Mouse (Mus musculus) spleen, adult 2 months (tissue): ENCODE results near the gene Zc3h7a. TPM values are rescaled to one million over a fixed set of nuclear protein-coding genes. Genes with fewer than 3 reads are reported as not detected.

ENCODE experiments used
- DNase-seq, 2 experiments: peaks; one replicate each; pipeline versions ENCODE4 v3.0.0 to v3.0.0-alpha.2; 2012 to 2021; ENCODE audit warnings: low spot score in 2 of 2, low read depth in 1 of 2
- H3K27ac ChIP-seq: fragments of 200-500 bp; 2 replicates; pipeline ENCODE4 v1.5.1; 2012; ENCODE audit warnings: low read length, inconsistent platforms; ENCODE audit not compliant: insufficient read depth
- H3K27me3 ChIP-seq: fragments of 200-500 bp; 2 replicates; pipeline ENCODE4 v1.6.1; 2012; ENCODE audit warnings: mild to moderate bottlenecking, moderate library complexity, low read length, inconsistent platforms; ENCODE audit not compliant: control insufficient read depth, insufficient read depth
- H3K36me3 ChIP-seq: fragments of 200-500 bp; 2 replicates; pipeline ENCODE4 v1.6.1; 2012; ENCODE audit warnings: mild to moderate bottlenecking, low read length, inconsistent platforms; ENCODE audit not compliant: control insufficient read depth, insufficient read depth
- H3K4me1 ChIP-seq: fragments of 200-500 bp; 2 replicates; pipeline ENCODE4 v1.6.1; 2011; ENCODE audit warnings: inconsistent platforms; ENCODE audit not compliant: control insufficient read depth, insufficient read depth, insufficient read length
- H3K4me3 ChIP-seq: fragments of 200-500 bp; 2 replicates; pipeline ENCODE4 v1.5.1; 2011; ENCODE audit warnings: mild to moderate bottlenecking, inconsistent platforms; ENCODE audit not compliant: insufficient read depth, insufficient read length; ENCODE audit errors: extremely low read depth
- CTCF ChIP-seq: fragments of 200-500 bp; IDR thresholded peaks from 2 replicates; pipeline ENCODE4 v1.5.1; 2011; ENCODE audit warnings: mild to moderate bottlenecking, inconsistent platforms; ENCODE audit not compliant: insufficient read depth, insufficient read length, insufficient replicate concordance; ENCODE audit errors: extremely low read depth
- POLR2A ChIP-seq: fragments of 200-500 bp; IDR thresholded peaks from 2 replicates; pipeline ENCODE4 v1.6.1; 2011; ENCODE audit warnings: low read depth, low read length, inconsistent platforms
- WGBS: fragments of 180-500 bp; shearing (Covaris S2); methylation state at CpG from one replicate; pipeline ENCODE4 v1.1.7; 2018; 5-methylcytosine and 5-hydroxymethylcytosine counted together
- polyA plus RNA-seq: library from polyadenylated mRNA; depleted of rRNA; stranded (reverse); fragments of >200 nt; gene quantifications from 2 replicates; pipeline ENCODE4 v1.2.3, GENCODE M21; 2012

Zc3h7a gene
- polyA plus RNA-seq, 1 experiment: 46.0 TPM

- Histone ChIP-seq H3K4me1 (peaks cover 2% of the 10 kb centered on the region), H3K36me3 (peaks cover 13% of the 10 kb centered on the region), H3K27ac (peak within 1 kb of the TSS; percentile 92), H3K4me3 (peak within 1 kb of the TSS; percentile 81), H3K27me3 (no peaks in the 10 kb centered on the region)
- peak; percentile 96 to 100 for DNase-seq
- no peak for TF ChIP-seq CTCF
- peak; percentile 87 for TF ChIP-seq POLR2A
- WGBS: under 1% methylated on average over 77 of the region's 80 CpGs
Measured at GRCm38 (mm10) chr16:11134348-11135344, 41.5 kb downstream of the Zc3h7a start, which contains the start of gene Txndc11. Txndc11 (minus strand) TSS chr16:11134650.

GRCm38 (mm10) chr16:11133476-11134347 lies 42.5 kb downstream of the Zc3h7a start:
- no peak for TF ChIP-seq POLR2A
- TF ChIP-seq CTCF: no peak
- WGBS: under 1% methylated on average over 34 of the region's 34 CpGs
- Histone ChIP-seq H3K4me1 (peaks cover 4% of the 10 kb centered on the region), H3K36me3 (peaks cover 9% of the 10 kb centered on the region), H3K4me3 (peak overlapping the region; percentile 81), H3K27ac (peak overlapping the region; percentile 92), H3K27me3 (no peaks in the 10 kb centered on the region)
- DNase-seq: no peak

- no peak overlapping the region for H3K4me3 ChIP-seq
- H3K36me3 ChIP-seq: peaks cover 11% of the 10 kb centered on the region
- H3K27me3 ChIP-seq: no peaks in the 10 kb centered on the region
- H3K27ac ChIP-seq: no peak overlapping the region
- H3K4me1 ChIP-seq: peaks cover 5% of the 10 kb centered on the region
- no peak for DNase-seq
- TF ChIP-seq POLR2A (no peak), CTCF (no peak)
- WGBS: 12% methylated on average over 2 of the region's 2 CpGs
Measured at GRCm38 (mm10) chr16:11132839-11133238, 43.4 kb downstream of the Zc3h7a start.

GRCm38 (mm10) chr16:11128301-11128700 lies 47.9 kb downstream of the Zc3h7a start:
- no peaks in the 10 kb centered on the region for H3K27me3 ChIP-seq
- 91% methylated on average over 11 of the region's 11 CpGs for WGBS
- peaks cover 5% of the 10 kb centered on the region for H3K4me1 ChIP-seq
- no peak overlapping the region for H3K4me3 ChIP-seq
- H3K27ac ChIP-seq: no peak overlapping the region
- H3K36me3 ChIP-seq: peaks cover 12% of the 10 kb centered on the region
- no peak for TF ChIP-seq CTCF
- no peak for TF ChIP-seq POLR2A
- no peak for DNase-seq

GRCm38 (mm10) chr16:11125371-11125770 lies 50.8 kb downstream of the Zc3h7a start:
- no peak for DNase-seq
- no peaks in the 10 kb centered on the region for H3K27me3 ChIP-seq
- no peak overlapping the region for H3K4me3 ChIP-seq
- 95% methylated on average over 2 of the region's 2 CpGs for WGBS
- peaks cover 3% of the 10 kb centered on the region; the same call in 1 of the 2 replicates for H3K4me1 ChIP-seq
- no peak for TF ChIP-seq CTCF
- TF ChIP-seq POLR2A: no peak
- H3K27ac ChIP-seq: no peak overlapping the region
- peaks cover 18% of the 10 kb centered on the region for H3K36me3 ChIP-seq

GRCm38 (mm10) chr16:11124110-11124509 lies 52.1 kb downstream of the Zc3h7a start:
- Histone ChIP-seq H3K4me1 (peaks cover 3% of the 10 kb centered on the region; the same call in 1 of the 2 replicates), H3K27me3 (no peaks in the 10 kb centered on the region), H3K36me3 (peaks cover 20% of the 10 kb centered on the region), H3K27ac (no peak overlapping the region), H3K4me3 (no peak overlapping the region)
- TF ChIP-seq CTCF (no peak), POLR2A (no peak)
- DNase-seq: no peak
- WGBS: 98% methylated on average over 1 of the region's 1 CpGs
